Mouse (Mus musculus): ENCODE measurements at regions not wholly inside any gene's neighbourhood (a gene's known extent, or its start where the extent isn't known, plus 50 kb on each side); places are given as distances from the start of the nearest gene placed in this dataset.
"Not testable (repeated sequence)": the region's sequence is repeated elsewhere in the genome, so short reads cannot be mapped to it uniquely, and the experiment has no call there.

DNA sequence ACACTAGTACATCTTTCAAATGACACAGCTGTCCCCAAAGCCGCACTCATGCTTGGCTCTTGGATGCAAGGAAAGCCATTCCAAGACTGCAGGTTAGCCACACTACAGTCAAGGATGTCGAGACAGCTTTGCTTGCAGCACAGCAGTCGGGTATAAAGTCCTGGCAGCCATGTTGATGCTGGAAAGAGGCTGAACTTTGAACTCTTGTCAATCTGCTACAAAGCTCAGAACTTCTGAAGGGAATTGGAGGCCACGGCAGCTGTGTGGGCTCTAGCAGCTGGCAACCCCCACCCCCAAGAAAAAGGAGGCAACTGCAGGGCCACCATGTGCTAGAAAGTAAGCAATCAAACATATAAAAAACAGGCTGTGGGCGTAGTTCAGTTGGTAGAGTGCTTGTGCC lies 90.0 kb upstream of the Zcchc2 start:
- DNase-seq = no peak

DNA sequence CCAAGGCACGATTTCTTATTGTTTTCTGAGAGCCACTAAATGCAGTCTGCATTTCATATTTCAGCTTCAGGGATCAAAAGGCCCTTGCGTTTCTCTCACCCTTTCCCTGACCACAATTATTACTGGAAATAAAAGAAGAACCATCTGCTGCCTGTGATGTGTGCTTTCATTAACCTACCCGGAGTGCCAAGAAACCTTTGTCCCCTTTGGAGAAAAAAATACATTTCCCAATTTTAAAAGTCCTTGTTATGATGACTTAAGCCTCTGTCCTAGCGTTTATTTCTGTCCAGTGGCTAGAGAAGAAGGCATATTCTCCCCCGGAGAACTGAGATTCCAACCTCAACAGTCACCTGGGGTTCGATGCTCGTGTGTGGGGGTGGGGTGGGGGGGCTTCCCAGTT lies 89.3 kb upstream of the Zcchc2 start:
- DNase-seq = no peak

DNA sequence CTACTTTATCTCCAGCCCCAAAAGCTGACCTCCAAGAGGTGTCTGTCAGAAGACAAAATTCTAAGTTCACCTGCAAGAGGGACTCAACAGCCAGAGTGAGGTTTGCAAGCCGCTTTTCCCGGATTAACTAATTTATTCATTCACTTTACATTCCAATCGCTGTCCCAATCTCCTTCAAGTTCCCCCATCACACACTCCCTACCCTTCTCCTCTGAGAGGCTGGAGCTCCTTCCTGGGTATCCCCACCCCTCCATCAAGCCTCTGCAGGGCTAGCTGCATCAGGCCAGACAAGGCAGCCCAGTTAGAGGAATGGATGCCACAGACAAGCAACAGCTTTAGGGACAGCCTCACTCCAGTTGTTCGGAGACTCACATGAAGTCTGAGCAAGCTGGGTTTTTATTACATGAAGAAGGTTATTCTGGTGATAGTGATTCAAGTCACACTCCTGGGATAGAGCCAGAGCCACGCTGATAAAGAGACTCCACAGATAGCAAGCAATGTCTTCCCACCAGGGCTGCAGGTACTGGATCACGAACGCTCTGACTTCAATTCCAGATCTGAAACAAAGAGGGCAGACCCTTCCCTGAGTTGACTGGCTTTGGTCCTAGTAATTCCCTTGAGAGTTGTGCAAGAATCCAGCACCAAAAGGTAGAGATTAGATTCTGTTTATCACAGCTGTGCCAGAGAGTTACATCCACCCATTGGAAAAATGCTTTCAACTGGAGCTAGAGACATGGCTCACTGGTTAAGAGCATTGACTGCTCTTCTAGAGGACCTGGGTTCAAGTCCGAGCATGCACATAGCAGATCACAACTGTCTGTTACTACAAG lies 86.7 kb upstream of the Zcchc2 start:
- no peak for DNase-seq

DNA sequence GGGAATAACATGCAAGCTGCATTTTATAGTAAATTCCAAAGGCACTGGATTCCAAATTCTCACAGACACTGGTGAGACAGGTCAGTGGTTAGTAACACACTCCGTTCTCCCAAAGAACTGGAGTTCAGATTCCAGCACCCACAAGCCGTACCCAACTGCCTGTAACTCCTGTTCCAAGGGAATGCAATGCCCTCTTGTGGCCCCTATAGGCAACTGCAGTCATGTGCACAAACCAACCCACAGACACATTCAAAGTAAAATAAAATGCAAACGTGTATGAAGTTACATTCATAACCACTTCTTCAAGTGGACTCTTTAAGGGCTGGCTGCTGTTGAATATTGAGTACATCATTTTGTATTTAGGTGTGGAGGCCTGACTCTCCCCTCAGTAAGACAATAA lies 85.5 kb upstream of the Zcchc2 start:
- peak; percentile 31 for DNase-seq

DNA sequence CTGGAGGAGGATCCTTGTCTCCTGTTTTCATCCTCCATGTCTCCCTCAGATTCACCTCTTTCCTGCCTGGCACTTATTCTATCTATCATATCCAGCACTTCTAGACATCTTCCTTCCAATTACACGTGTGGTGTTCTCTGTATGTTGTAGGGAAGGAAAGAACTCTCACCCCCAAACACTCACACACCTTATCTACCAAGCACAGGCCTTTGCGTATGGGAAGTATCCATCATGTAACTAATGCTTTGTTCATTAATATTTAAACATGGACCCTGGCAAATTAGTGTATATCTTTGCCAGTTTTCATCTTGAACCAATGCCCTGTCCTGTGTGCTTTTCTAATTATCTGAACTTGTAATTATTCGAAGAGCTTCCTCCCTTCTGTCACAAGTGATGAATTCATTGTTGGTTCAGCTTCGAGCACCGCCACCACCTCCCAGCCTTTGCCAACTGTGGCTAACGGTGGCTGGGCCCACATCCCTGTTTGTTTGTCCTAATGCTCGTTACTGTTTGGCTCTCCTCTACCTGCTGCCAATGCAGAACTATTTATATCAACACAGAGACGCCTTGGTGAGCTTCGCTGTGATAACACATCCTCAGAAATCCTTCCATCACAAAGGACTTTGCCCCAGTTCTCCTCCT lies 84.3 kb upstream of the Zcchc2 start:
- no peak for DNase-seq

DNA sequence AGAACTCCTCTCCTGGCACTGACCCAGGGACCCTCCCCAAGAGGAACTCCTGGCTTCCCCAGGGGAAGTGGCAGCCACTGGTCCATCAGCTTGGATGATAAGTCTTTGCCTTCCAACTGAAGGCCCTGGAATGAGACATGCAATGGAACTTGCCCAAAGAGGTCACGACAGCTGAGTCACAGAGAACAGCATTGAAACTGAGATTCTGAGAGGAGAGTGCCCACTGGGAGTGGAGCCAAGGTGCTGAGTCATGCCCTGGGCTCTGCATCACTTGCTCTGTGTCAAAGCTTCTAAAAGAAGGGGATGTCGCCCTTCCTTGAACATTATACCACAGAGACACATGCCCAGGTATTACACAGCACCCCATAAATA lies 83.8 kb upstream of the Zcchc2 start:
- no peak for DNase-seq

DNA sequence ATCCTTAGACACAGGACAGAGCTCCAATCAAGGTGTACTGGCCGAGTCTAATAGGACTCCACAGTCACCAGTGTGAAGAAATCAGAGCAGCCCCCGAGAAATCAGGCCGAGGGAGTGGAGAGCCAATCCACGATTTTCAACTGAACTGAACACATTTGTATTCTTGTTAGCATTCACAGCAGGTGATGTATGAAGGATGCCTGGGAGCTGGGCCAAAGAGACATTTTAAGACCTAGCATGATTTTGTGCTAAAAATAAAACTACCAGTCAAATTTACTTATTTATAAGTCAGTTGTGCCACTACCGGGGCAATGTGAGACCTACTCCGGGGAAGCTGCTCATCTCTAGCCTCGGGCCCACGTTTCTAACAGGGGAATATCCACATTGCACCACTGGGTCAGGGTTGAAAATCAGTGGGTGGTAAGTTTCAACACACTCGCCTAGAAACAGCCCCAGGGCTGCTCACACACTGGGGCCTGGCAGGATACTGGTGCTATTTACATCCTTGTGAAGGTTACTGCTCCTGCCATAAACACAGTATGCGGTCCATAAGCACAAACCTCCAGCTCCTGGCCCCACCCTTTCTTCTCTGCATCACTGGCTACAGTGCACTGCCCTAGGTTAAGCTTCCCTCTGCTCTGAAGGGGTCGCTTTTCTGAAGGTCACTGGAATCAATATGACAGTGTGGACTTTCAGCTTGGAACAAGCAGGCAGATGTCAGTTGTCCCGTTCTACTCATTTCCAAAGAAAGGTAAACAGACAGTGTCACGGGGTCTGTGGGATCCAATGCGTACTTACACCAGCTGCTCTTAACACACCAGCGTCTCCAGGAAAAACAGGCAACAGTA lies 82.0 kb upstream of the Zcchc2 start:
- DNase-seq = no peak

DNA sequence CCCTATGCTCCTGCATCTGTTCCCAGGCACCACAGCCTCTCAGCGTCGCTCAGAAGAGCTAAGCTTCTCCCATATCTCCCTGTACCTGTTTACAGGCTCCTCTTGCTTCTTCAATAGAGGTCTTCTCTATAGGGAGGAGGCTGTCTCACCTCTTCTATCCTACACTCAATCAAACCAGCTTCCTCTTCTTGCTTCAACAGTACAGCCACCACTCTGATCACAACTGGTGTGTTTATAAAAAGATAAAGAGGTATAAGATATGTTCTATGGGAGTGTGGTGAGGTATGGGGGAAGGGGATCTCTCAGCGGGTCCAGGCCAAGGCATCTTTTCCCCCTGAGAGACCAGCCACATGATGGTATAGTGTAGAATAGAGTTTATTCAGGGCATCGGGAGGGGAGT lies 81.1 kb upstream of the Zcchc2 start:
- DNase-seq = no peak

DNA sequence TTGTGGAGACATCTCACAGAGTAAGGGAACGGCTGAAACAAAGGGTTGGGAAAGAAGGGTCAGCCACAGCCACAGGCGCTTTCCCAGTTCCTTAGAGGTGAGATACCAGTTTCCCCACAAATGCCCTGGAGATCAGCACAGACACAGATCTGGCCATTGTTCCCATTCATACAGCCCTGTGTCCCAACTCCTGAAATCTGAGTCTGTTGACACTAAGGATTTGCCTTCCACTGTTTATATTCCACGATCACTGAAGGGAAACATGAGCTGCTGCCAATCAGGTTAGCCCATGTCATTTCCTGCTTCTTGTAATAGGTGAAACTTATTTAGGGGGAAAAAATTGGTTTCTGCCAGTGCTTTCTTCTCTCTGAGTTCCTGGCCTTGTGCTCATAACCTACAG lies 78.5 kb upstream of the Zcchc2 start:
- no peak for DNase-seq

DNA sequence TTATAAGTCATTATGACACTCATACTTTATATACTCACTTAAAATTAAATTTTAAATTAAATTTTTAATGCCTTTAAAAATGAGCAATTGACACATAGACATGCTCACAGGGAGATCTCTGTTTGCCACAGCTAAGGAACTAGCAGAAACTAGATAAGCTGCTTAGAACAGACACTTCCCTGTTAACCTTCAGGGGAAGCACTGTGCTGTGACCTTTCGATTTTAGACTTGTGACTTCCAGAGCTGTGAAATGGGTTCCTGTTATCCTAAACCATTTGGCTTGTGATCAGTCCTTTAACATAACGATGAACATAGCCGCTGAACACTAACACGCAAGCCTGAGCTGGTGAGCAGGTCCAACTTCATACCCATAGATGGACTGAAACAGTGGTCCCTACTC lies 68.4 kb upstream of the Zcchc2 start:
- DNase-seq = no peak

DNA sequence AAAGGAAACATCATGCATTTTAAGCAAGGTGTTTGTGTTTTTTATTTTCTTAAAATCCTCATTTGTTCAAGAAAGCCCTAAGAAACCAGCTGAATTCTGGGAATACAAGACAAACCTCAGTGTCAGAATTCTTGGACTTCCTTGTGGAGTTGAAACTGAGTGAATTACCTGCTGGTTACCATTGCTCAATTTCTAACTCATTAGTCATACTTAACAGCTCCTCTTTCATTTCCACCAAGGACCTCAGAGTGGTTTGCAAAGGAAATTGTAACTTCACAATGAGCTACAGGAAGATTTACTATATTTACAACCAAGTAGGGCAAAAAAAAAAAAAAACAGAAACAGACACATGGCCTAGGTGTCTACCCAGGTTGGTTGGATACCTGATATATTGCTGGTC lies 67.6 kb upstream of the Zcchc2 start:
- no peak for DNase-seq

DNA sequence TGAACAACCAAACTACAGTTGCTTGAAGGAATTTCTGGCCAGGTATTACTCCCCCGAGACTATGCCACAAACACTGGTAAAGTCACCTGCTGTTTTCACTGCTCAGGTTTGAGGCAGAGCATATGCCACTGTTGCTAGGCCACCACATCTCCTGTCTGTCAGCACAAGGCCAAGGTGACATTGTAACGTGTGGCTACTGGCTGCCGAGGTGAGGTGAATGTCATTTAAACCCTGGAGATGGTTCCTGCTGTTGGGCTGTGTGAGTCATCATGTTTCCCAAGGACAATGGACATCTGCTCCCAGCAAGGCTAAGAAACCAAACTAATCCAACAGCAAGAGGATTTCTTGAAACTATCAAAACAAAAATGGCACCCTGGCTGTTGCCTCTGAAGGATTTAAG lies 67.2 kb upstream of the Zcchc2 start:
- no peak for DNase-seq

DNA sequence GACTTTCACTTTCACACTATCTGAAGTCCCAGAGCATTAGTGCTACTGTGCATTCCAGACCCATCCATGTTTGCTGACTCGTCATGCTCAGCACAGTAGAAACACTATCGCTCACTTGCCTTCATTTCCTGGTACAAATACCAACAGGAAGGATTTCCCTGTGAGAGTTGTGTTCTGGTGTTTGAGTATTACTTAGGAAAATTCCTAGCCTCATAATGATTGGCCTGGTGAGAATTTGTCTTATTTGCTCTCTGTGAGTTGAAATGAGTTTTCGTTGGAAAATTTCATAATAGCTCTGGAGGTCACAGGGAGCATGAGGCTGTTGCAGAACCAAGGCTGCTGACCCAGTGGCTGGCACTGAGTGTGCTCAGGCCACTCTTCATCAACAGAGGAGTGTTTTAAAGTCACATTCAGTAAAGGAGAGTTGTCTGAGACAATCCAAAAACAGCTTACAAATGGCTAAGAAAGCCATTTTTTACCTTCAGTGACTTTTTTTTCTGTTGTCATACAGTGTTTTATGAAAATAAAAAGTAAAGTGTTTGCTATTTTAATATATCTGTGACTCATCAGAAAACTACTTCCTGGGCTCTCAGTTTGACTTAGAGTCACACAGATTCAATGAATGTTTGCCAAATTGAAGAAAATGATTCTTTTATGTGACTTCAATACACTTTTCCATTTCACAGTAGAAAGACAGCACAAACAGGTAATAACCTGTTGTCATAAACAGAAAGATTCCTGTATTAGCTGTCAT lies 64.4 kb upstream of the Zcchc2 start:
- DNase-seq = no peak

DNA sequence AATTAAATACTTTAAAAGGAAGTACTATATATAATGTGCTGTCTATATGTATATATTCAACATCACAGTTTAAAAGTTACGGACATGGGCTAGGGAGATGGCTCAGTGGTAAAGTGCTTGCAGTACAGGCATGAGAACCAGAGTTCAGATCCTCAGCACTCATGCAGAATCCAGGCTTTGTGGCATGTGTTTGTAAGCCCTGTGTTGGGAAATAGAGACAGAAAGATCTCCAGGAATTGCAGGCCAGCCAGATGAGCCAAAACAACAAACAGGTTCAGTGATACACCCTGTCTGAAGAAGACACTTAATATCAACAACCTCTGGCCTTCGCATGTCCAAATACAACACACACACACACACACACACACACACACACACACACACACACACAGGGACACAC lies 63.3 kb upstream of the Zcchc2 start:
- DNase-seq = no peak

DNA sequence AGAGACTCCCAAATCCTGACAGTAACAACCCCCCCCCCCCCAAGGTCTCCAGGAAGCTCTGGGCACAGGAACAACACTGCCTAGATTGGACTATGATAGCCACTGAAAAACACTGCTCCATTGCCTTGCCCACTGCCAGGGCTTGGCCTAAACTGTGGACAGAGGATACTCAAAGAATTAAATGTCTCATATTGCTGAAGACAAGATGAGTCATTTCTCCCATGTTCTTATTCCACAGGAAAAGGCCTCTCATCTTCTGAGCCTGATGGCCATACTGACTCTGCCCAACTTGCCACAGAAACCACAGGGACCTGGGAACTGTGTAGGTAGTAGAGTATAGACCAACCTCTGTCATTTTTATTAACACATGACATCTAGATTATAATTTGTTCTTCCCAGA lies 59.4 kb upstream of the Zcchc2 start:
- DNase-seq = no peak

DNA sequence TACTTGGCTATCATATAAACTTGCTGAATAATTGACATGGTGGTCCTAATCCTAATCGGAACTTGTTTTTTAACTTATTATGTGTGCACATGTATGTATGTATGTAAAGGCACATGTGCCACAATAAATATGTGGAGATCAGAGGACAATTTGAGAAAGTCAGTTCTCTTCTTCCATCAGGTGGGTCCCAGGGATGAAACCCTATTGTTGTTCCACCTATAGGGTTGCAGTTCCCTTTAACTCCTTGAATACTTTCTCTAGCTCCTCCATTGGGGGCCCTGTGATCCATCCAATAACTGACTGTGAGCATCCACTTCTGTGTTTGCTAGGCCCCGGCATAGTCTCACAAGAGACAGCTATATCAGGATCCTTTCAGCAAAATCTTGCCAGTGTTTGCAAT lies 56.0 kb upstream of the Zcchc2 start:
- not testable (repeated sequence) for DNase-seq
